Mouse (Mus musculus) heart, embryonic 14.5 days (tissue): Measurements from ENCODE around the gene Lrp5. TPM values are rescaled to one million over a fixed set of nuclear protein-coding genes. Genes with fewer than 3 reads are reported as not detected.

Experiments
- ATAC-seq: fragments of 200-750 bp; cut with Nextera tagmentation; 2 replicates; pipeline ENCODE4 v1.8.0; 2017; ENCODE audit warnings: low read depth, moderate TSS enrichment; ENCODE audit not compliant: insufficient number of reproducible peaks, insufficient read depth, low FRiP score
- H3K27ac ChIP-seq, 2 experiments: fragments of 200-500 bp in 1 of 2; fragments of 300-500 bp in 1 of 2; sonication (generic) in 1 of 2; replicated peaks in 1 of 2; 2 replicates each; pipeline ENCODE4 v1.5.1; 2012 to 2014; ENCODE audit warnings: low read depth in 2 of 2, low read length in 2 of 2, control low read depth in 1 of 2, mild to moderate bottlenecking in 1 of 2, mixed read lengths in 1 of 2; ENCODE audit not compliant: control insufficient read depth in 1 of 2, insufficient read depth in 1 of 2
- H3K27me3 ChIP-seq: fragments of 300-500 bp; sonication (generic); 2 replicates; pipeline ENCODE4 v1.6.1; 2014; ENCODE audit warnings: mild to moderate bottlenecking, low read length, control low read depth; ENCODE audit not compliant: control insufficient read depth, insufficient read depth
- H3K36me3 ChIP-seq: fragments of 300-500 bp; sonication (generic); 2 replicates; pipeline ENCODE4 v1.6.1; 2014; ENCODE audit warnings: mild to moderate bottlenecking, control low read depth, low read length, mixed read lengths; ENCODE audit not compliant: control insufficient read depth, insufficient read depth
- H3K4me1 ChIP-seq, 2 experiments: fragments of 200-500 bp in 1 of 2; fragments of 300-500 bp in 1 of 2; sonication (generic) in 1 of 2; 2 replicates each; pipeline ENCODE4 v1.6.1; 2012 to 2014; ENCODE audit warnings: low read length in 2 of 2, control low read depth in 1 of 2, mixed read lengths in 1 of 2; ENCODE audit not compliant: control insufficient read depth in 2 of 2, insufficient read depth in 2 of 2
- H3K4me2 ChIP-seq: fragments of 300-500 bp; sonication (generic); 2 replicates; pipeline ENCODE4 v1.6.1; 2014; ENCODE audit warnings: mild to moderate bottlenecking, low read length
- H3K4me3 ChIP-seq, 2 experiments: fragments of 200-500 bp in 1 of 2; fragments of 300-500 bp in 1 of 2; sonication (generic) in 1 of 2; 2 replicates each; pipeline ENCODE4 v1.5.1; 2012 to 2014; ENCODE audit warnings: low read length in 2 of 2, mild to moderate bottlenecking in 2 of 2, control low read depth in 1 of 2, low read depth in 1 of 2, moderate library complexity in 1 of 2; ENCODE audit not compliant: control insufficient read depth in 1 of 2, insufficient read depth in 1 of 2
- H3K9ac ChIP-seq: fragments of 300-500 bp; sonication (generic); 2 replicates; pipeline ENCODE4 v1.6.1; 2014; ENCODE audit warnings: mild to moderate bottlenecking, low read length
- H3K9me3 ChIP-seq: fragments of 300-500 bp; sonication (generic); 2 replicates; pipeline ENCODE4 v1.6.1; 2016; ENCODE audit warnings: low read length, control low read depth; ENCODE audit not compliant: control insufficient read depth
- WGBS: fragments of 180-500 bp; shearing (Covaris S2); extraction: QIAGEN DNeasy Blood & Tissue Kit; methylation state at CpG from one replicate; pipeline ENCODE4 v1.1.7; 2014; 5-methylcytosine and 5-hydroxymethylcytosine counted together
- polyA plus RNA-seq: library from polyadenylated mRNA; unstranded; fragments of >200 nt; fragmentation: Nextera tagmentation; extraction: Ambion mirVana; gene quantifications from 2 replicates; pipeline ENCODE4 v1.2.1, GENCODE M21; 2014

The Lrp5 gene
- polyA plus RNA-seq, 1 experiment from 2014 or later = 5.0 TPM

DNA sequence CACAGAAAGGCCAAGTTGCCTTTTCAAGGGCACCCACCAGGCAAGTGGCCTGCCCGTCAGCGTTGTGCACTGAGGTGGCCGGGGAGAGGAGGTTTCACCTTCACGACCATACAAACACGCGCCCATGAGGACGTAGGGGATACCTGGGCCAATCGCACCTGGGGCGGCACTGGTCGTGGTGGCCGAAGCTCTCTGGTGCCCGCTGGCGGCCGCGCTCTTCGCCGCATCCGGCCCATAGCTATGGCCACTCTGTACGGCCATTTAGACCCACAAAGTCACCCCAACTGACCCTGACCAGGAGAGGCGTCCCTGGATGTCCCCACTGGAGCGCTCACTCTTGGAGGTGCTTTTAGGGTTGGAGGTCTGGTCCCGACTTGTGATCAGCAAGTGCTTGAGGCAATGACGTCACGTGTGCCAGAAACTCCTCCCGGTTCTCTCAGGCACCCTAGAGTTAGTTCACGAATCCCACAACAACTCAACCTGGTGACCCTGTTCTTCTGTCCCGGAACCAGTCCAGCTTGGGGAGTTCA lies 33.1 kb upstream of the Lrp5 start:
- H3K9me3 ChIP-seq = no peaks in the 10 kb centered on the region; the same call in 1 of the 2 replicates
- 2% methylated on average over 27 of the region's 27 CpGs for WGBS
- no peaks in the 10 kb centered on the region for H3K27me3 ChIP-seq
- peaks cover 27% of the 10 kb centered on the region for H3K36me3 ChIP-seq
- H3K4me1 ChIP-seq = peaks cover 5 to 6% of the 10 kb centered on the region in 2 experiments; a peak in 3 of 4 replicates
- ATAC-seq = peak; percentile 70
- peak overlapping the region; percentile 42 to 47 for H3K4me3 ChIP-seq
- H3K4me2 ChIP-seq = peak overlapping the region; percentile 85
- no peak overlapping the region for H3K27ac ChIP-seq
- H3K9ac ChIP-seq = peak overlapping the region; percentile 60

DNA sequence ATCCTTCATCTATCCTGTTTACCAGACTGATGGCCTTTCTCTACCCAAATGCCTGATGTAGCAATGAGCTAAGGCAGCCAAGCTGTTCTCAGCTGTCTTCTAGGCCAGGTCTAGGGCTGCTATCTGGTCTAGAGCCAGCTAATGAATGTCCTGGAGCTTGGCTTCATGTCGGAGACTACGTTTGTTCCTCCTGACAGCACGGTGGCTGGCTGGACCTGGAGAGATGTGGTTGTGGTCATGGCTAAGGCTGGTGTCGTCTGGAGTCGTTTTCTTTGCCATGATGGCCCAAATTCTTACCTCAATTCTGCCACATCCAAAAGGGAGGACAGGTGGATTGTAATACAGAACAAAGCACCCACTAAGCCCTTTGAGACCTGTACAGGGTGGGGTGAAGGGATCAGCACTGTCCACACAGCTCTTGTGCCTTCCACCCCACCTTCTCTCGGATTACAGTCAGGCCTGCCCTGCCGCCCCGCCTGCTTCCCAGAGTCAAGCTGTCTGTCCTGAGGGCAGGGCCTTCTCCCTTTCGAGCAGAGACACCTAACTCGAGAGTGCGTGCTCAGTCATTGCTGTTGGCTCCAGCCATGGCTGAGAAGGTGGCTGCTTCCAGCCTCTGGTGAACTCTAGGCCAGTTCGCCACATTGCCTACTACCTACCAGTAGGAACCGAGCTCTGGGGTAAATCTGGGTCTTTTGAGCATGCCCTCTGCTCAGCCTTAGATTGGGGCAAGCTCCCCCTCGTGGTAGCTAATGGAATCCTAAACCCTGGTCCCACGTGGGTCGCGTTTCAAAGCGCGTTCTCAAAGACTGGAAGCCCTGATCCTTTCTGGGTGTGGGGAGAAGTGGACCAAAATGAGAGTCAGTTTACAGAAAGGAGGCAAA lies 32.4 kb upstream of the Lrp5 start:
- Histone ChIP-seq H3K27ac (no peak overlapping the region), H3K9ac (peak overlapping the region; percentile 60), H3K4me2 (peak overlapping the region; percentile 85), H3K27me3 (no peaks in the 10 kb centered on the region), H3K36me3 (peaks cover 27% of the 10 kb centered on the region), H3K9me3 (no peaks in the 10 kb centered on the region; the same call in 1 of the 2 replicates), H3K4me1 (peaks cover 5 to 6% of the 10 kb centered on the region in 2 experiments; a peak in 3 of 4 replicates), H3K4me3 (peak overlapping the region; percentile 42 to 47)
- WGBS = 38% methylated on average over 19 of the region's 19 CpGs
- peak; percentile 52; the same call in 1 of the 2 replicates for ATAC-seq

DNA sequence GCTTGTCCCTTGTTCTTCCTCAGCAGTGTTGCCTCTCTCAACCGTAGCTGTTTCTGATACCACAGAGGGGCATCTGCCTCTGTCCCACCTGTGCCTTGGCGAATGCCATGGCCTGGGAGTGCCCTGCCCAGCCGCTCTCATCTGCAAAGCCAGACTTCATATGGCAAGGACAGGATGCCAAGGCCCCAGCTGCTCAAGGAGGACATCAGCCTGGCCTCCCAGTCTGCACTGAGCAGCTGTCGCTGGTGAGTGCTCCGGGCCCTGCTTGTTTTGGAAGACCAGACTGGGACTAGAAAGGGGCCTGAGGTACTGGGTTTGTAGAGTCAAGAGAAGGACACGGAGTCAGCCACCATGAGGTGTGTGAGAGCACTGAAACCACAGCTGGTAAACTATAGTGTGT lies 28.0 kb upstream of the Lrp5 start:
- WGBS = 85% methylated on average over 6 of the region's 6 CpGs
- peaks cover 27% of the 10 kb centered on the region for H3K36me3 ChIP-seq
- H3K4me2 ChIP-seq = no peak overlapping the region
- H3K27ac ChIP-seq = no peak overlapping the region
- no peak overlapping the region for H3K4me3 ChIP-seq
- H3K27me3 ChIP-seq = no peaks in the 10 kb centered on the region
- no peak for ATAC-seq
- no peak overlapping the region for H3K9ac ChIP-seq
- no peaks in the 10 kb centered on the region for H3K9me3 ChIP-seq
- peaks cover under 1 to 3% of the 10 kb centered on the region in 2 experiments; a peak in 2 of 4 replicates for H3K4me1 ChIP-seq

DNA sequence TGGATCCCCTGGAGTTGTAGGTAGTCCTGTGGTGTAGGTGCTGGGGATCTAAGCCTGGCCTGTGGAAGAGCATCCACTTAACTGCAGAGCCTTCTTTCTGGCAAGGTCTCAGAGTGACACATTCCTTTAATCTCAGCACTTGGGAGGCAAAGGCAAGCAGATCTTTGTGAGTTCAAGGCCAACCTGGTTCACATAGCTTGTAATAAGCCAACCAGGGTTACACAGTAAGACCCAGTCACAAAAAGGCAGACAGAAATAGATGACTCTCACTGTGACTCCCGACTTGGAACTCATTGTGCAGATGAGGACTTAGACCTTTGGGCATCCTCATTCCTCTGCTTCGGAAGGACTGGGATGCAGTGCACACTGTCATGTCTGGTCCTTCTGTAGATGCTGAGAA lies 24.1 kb upstream of the Lrp5 start:
- H3K27me3 ChIP-seq = no peaks in the 10 kb centered on the region
- H3K27ac ChIP-seq = no peak overlapping the region
- peaks cover 0 to 12% of the 10 kb centered on the region in 2 experiments; a peak in 2 of 4 replicates for H3K4me1 ChIP-seq
- no peak for ATAC-seq
- H3K4me3 ChIP-seq = no peak overlapping the region
- H3K9me3 ChIP-seq = no peaks in the 10 kb centered on the region
- H3K36me3 ChIP-seq = peaks cover 3% of the 10 kb centered on the region; the same call in 1 of the 2 replicates
- no peak overlapping the region for H3K9ac ChIP-seq
- WGBS = 83% methylated on average over 2 of the region's 2 CpGs
- H3K4me2 ChIP-seq = no peak overlapping the region

DNA sequence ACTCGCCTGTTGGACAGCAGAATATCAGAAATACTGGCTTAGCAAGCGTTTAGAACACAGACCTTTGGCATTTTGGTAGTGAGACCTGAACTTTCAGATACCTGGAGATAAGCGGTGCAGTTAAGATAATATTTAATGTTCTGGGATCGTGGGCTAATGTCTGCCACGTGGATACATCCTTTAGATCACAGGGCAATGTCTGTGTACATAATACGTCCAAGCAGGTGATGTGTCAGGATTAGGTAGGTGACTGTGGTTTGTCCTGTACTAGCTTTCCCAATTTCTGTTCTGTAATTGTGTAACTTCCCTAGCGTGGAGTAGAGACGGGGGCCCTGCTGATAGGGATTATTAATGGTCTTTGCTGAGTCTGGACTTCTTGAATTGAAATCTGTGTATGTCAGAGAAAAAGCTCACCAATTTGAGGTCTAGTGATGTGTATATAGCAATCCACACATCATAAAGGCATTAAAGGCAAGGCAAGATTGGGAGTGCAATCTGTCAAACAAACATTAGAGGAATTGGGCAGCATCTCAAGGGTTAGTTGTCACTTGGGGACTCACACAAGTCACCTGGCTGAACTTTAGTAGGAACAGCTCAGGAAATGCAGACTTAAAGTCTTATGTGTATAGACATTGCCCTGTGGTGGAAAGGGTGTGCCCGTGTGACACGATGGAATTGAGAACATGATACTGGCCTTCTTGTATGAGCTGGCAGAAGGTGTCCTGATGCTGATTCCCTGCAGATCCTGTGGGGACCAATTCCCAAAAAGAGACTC lies 22.8 kb upstream of the Lrp5 start:
- H3K4me2 ChIP-seq = peak overlapping the region; percentile 88
- no peaks in the 10 kb centered on the region for H3K36me3 ChIP-seq
- H3K9ac ChIP-seq = peak overlapping the region; percentile 81
- no peak for ATAC-seq
- no peak overlapping the region for H3K27ac ChIP-seq
- peak overlapping the region in 1 of 2 experiments; percentile 59; a peak in 3 of 4 replicates for H3K4me3 ChIP-seq
- no peaks in the 10 kb centered on the region for H3K27me3 ChIP-seq
- 42% methylated on average over 10 of the region's 10 CpGs for WGBS
- H3K4me1 ChIP-seq = peaks cover 0 to 12% of the 10 kb centered on the region in 2 experiments; a peak in 2 of 4 replicates
- no peaks in the 10 kb centered on the region for H3K9me3 ChIP-seq

DNA sequence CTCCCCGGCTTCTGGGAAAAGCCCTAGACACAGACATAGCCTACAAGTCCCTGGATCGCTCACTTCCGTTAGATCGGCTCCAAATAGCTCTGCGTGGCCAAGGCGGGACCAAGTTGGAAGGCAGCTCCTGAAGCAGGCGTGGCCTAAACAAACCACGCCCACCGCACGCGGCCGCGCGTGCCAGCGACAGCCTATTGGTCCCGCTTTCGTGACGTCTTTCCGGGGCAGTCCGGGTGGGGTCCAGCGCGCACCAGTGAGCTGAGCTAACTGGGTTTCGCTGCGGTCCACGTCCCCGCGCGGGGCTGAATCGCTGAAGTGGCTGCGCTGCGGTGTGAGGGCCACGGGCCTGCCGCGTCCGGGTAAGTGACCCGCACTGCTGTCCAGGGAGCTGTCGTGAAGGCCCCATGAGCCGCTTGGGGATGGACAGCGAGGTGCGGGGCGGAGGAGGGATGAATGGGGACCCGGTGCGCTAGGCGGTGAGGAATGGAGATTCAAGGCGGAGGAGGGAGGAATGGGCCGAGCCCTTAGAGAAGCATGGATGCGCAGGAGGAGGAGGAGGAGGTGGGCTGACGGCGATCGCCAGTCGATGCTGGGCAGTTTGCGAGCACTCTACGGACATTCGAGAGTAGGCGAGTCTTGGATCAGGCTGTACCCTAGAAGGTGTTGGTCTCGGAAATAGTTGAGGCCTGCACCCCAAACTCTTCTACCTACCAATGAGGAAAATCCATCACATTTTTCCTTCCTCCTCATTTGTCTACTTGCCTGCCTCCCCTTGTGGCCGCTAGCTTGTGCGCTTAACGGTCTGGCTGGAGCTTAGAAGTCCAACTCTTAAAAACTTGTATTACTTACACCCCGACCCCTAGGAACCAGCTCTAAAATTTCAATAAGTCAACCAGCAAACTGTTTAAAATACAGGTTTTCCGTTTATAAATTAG lies 22.0 kb upstream of the Lrp5 start, which contains the start of gene 1810055G02Rik:
TSS of gene 1810055G02Rik (plus strand) at position 216 of the 935 bp plus-strand sequence.
- no peaks in the 10 kb centered on the region for H3K9me3 ChIP-seq
- H3K36me3 ChIP-seq = no peaks in the 10 kb centered on the region
- peak within 1 kb of the TSS; percentile 81 for H3K9ac ChIP-seq
- H3K4me2 ChIP-seq = peak within 1 kb of the TSS; percentile 88
- H3K27ac ChIP-seq = peak within 1 kb of the TSS; percentile 64 to 76
- H3K4me3 ChIP-seq = peak within 1 kb of the TSS; percentile 59 to 91
- peaks cover 0 to 12% of the 10 kb centered on the region in 2 experiments; a peak in 2 of 4 replicates for H3K4me1 ChIP-seq
- under 1% methylated on average over 61 of the region's 61 CpGs for WGBS
- H3K27me3 ChIP-seq = no peaks in the 10 kb centered on the region
- ATAC-seq = peak; percentile 95
